ENCODE assay signal across 14 mouse cellular contexts in genomic region chr14:84645972-84646577, GRCm38 (mm10).
DNase-seq lines count a peak whose midpoint lies in the region; ATAC-seq lines count a peak whose summit lies in the region.
"Had no signal": no experiment of that assay in that cellular context is flagged by ENCODE, and none has a peak within 500 bp of the region (broad histone marks: within the 10 kb centered on the region; RNA-seq: fewer than 3 reads in every experiment).

No protein-coding gene starts in this region.

- peak; percentile 6 to 24 for DNase-seq in cerebellum, postnatal 14 days
- no peak for DNase-seq in cerebellum, adult 8-10 months
- peak; percentile 11 for DNase-seq in kidney, adult 9 months
- no peak for DNase-seq in kidney, postnatal 10 days
- peak; percentile 3 for DNase-seq in right cerebral cortex, postnatal 4 days
- DNase-seq in right cerebral cortex, postnatal 14 days, result no peak
- DNase-seq: adrenal gland, postnatal 25 days; cerebellum, adult 9-10 months; kidney, postnatal 4 days; layer of hippocampus, adult 9-11 months; lung, postnatal 10 days; right cerebral cortex, adult 18-20 months; thymus, postnatal 25 days had no signal

- ATAC-seq in megakaryocyte progenitor cell, adult 5-6 weeks (replicated peaks; ENCODE audit: poor library complexity), result no peak

Comparison
In these comparisons a context has a peak if more than half of its experiments do, and no peak if none do; other contexts are left out.
1. DNase-seq: peak in cerebellum, postnatal 14 days (2 of 2), kidney, adult 9 months (single experiment) and right cerebral cortex, postnatal 4 days (single experiment); none in cerebellum, adult 8-10 months (single experiment), kidney, postnatal 10 days (single experiment) and right cerebral cortex, postnatal 14 days (single experiment).